9 mouse cellular contexts compared by ENCODE assay signal in the genomic region with DNA sequence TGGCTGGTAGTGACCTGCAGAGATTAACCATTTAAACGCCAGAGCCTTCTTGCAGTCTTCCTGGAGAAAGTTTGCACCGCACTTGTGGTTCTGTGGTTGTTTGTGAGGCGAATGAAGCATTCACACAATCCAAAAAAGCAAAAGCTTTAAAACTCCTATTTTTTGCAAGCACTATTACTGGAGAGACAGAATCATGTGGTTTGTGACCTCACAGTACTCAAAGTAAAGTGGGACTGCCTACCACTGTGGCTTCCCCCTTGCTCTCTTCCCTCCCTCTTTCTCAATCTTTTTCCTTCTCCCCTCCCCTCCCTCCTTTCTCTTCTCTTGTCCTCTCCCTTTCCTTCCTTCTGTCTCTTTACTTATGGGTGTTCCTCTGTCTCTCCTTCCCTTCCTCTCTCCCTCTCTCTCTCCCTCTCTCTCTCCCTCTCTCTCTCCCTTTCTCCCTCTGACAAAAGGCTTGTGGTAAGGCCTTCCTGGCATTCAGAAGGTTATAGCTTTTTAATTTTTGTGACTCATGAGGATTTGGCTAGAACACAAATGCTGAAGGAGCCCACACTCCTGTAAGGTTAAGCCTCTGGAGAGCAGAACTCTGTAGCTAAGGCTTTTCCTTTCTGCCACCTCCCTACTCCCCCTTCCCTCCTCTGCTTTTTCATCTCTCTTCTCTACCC. TPM values are rescaled to one million over a fixed set of nuclear protein-coding genes. Genes with fewer than 3 reads are reported as not detected.
A peak's percentile ranks its signal among the peaks of the same experiment; 100 is the strongest.
DNase-seq lines count a peak whose midpoint lies in the region; ATAC-seq and TF ChIP-seq lines count a peak whose summit lies in the region.
"Had no signal": no experiment of that assay in that cellular context is flagged by ENCODE, and none has a peak within 500 bp of the region (broad histone marks: within the 10 kb centered on the region; RNA-seq: fewer than 3 reads in every experiment).

A gene (minus strand): TSS at position 290 of the 668 bp plus-strand sequence.

- 49% methylated on average over 3 of the region's 3 CpGs for WGBS in heart, embryonic 14.5 days
- WGBS in midbrain, embryonic 15.5 days: 30% methylated on average over 3 of the region's 3 CpGs
- 26% methylated on average over 3 of the region's 3 CpGs for WGBS in midbrain, embryonic 10.5 days

- intact Hi-C loops in heart, postnatal 14 days (cut with DNase I): no loop called here

- no peak within 1 kb of the TSS for H3K4me3 ChIP-seq in heart, embryonic 14.5 days (ENCODE audit: control insufficient read depth in 1 of 2, insufficient read depth in 1 of 2, low read depth in 1 of 2, low read length in 2 of 2)
- H3K4me3 ChIP-seq in midbrain, embryonic 15.5 days: no peak within 1 kb of the TSS
- no peak within 1 kb of the TSS for H3K4me3 ChIP-seq in midbrain, embryonic 10.5 days
- H3K4me3 ChIP-seq in myocyte: peak within 1 kb of the TSS; percentile 21

- H3K27me3 ChIP-seq in heart, embryonic 14.5 days (ENCODE audit: control insufficient read depth, insufficient read depth, low read length): no peaks in the 10 kb centered on the region
- no peaks in the 10 kb centered on the region for H3K27me3 ChIP-seq in midbrain, embryonic 15.5 days (replicated peaks)
- H3K27me3 ChIP-seq in midbrain, embryonic 10.5 days (ENCODE audit: low read depth, poor library complexity, severe bottlenecking): peaks cover 5% of the 10 kb centered on the region; the same call in 1 of the 2 replicates
- no peaks in the 10 kb centered on the region for H3K27me3 ChIP-seq in myocyte (ENCODE audit: control insufficient read depth, insufficient read depth, insufficient read length)

- no peaks in the 10 kb centered on the region for H3K79me2 ChIP-seq in myocyte (ENCODE audit: control insufficient read depth, insufficient read depth)

- H3K9ac ChIP-seq in heart, embryonic 14.5 days (ENCODE audit: low read length): no peak within 1 kb of the TSS
- H3K9ac ChIP-seq in midbrain, embryonic 15.5 days: no peak within 1 kb of the TSS

- no peak within 1 kb of the TSS for H3ac ChIP-seq in myocyte (ENCODE audit: control insufficient read depth, insufficient read length)

- peak within 1 kb of the TSS; percentile 13; the same call in 1 of the 2 replicates for H3K4me2 ChIP-seq in heart, embryonic 14.5 days (ENCODE audit: low read length)
- H3K4me2 ChIP-seq in midbrain, embryonic 15.5 days: peak within 1 kb of the TSS; percentile 2; the same call in 1 of the 2 replicates
- H3K4me2 ChIP-seq in myocyte (ENCODE audit: low read depth): peak within 1 kb of the TSS; percentile 95

- no peak for TF ChIP-seq POLR2A in myocyte (IDR thresholded peaks at IDR 0.05; ENCODE audit: insufficient read length, low read depth)

- ATAC-seq in heart, embryonic 14.5 days (ENCODE audit: insufficient number of reproducible peaks, insufficient read depth, low FRiP score, low read depth): no peak
- no peak for ATAC-seq in midbrain, embryonic 15.5 days (replicated peaks)
- ATAC-seq in hematopoietic stem cell, adult 5-6 weeks (replicated peaks in 1 of 2; ENCODE audit: insufficient read depth in 1 of 2, low FRiP score in 2 of 2, low TSS enrichment in 1 of 2, low read depth in 1 of 2, poor library complexity in 2 of 2, severe bottlenecking in 2 of 2): peak; percentile 66 to 67
- ATAC-seq in CD4-positive, CD25-positive, alpha-beta regulatory T cell, adult 4 months: no peak

- DNase-seq in heart, postnatal 14 days: no peak
- no peak for DNase-seq in midbrain, embryonic 10.5 days (ENCODE audit: low spot score)
- DNase-seq in kidney, postnatal 25 days: no peak
- DNase-seq: thymus, postnatal 36 days had no signal

- H3K36me3 ChIP-seq in heart, embryonic 14.5 days (ENCODE audit: control insufficient read depth, insufficient read depth, low read length): no peaks in the 10 kb centered on the region
- H3K36me3 ChIP-seq in midbrain, embryonic 15.5 days (replicated peaks): no peaks in the 10 kb centered on the region
- no peaks in the 10 kb centered on the region for H3K36me3 ChIP-seq in midbrain, embryonic 10.5 days
- H3K36me3 ChIP-seq in myocyte (ENCODE audit: control insufficient read depth, insufficient read depth): no peaks in the 10 kb centered on the region

- 0 out of 4 replicates have a peak, but pooled peaks cover 0 to 3% of the 10 kb centered on the region in 2 experiments for H3K4me1 ChIP-seq in heart, embryonic 14.5 days (ENCODE audit: control insufficient read depth in 2 of 2, insufficient read depth in 2 of 2, low read length in 2 of 2)
- peaks cover 4% of the 10 kb centered on the region; the same call in 1 of the 2 replicates for H3K4me1 ChIP-seq in midbrain, embryonic 15.5 days
- peaks cover 15% of the 10 kb centered on the region for H3K4me1 ChIP-seq in midbrain, embryonic 10.5 days

- no peak within 1 kb of the TSS for H3K27ac ChIP-seq in heart, embryonic 14.5 days (replicated peaks in 1 of 2; ENCODE audit: control insufficient read depth in 1 of 2, insufficient read depth in 1 of 2, low read depth in 2 of 2, low read length in 2 of 2)
- H3K27ac ChIP-seq in midbrain, embryonic 15.5 days: no peak within 1 kb of the TSS
- H3K27ac ChIP-seq in midbrain, embryonic 10.5 days (replicated peaks): no peak within 1 kb of the TSS

- H3K9me3 ChIP-seq in heart, embryonic 14.5 days (ENCODE audit: control insufficient read depth, low read length): no peaks in the 10 kb centered on the region
- no peaks in the 10 kb centered on the region for H3K9me3 ChIP-seq in midbrain, embryonic 15.5 days
- no peaks in the 10 kb centered on the region for H3K9me3 ChIP-seq in midbrain, embryonic 10.5 days (replicated peaks)

TF ChIP-seq in myocyte, 11 proteins besides CTCF, POLR2A, EP300 and RAD21:
- TF ChIP-seq USF1 (IDR thresholded peaks at IDR 0.05; ENCODE audit: low read depth) (peak; percentile 66), POLR2AphosphoS2 (IDR thresholded peaks at IDR 0.05; ENCODE audit: insufficient read length, low read depth) (no peak)

RNA-seq across cellular contexts. Expression of the gene that starts here (rescaled TPM):
- polyA plus RNA-seq in heart, embryonic 14.5 days (2014; fragmentation: Nextera tagmentation; extraction: Ambion mirVana): 0.23 and 0.35 TPM in 2 replicates
- under 1 TPM; 0.45 to 0.71 TPM for total RNA-seq in heart, postnatal 14 days (2021)
- polyA plus RNA-seq in midbrain, embryonic 15.5 days (2015; fragmentation: Nextera tagmentation; extraction: Ambion mirVana): 0.38 and 0.39 TPM in 2 replicates
- 0.17 and 0.24 TPM in 2 replicates for polyA plus RNA-seq in midbrain, embryonic 10.5 days (2016; fragmentation: Nextera tagmentation; extraction: Ambion mirVana)
- 39.0 and 47.7 TPM in 2 replicates for total RNA-seq in hematopoietic stem cell, adult 5-6 weeks (2017)
- polyA plus RNA-seq in myocyte (2012; fragmentation: generic; extraction: Trizol): 6.7 TPM
- 1 to 10 TPM; 4.2 to 6.0 TPM for polyA plus RNA-seq in CD4-positive, CD25-positive, alpha-beta regulatory T cell, adult 4 months (2017; shearing (Covaris generic))

Comparison
In these comparisons a context has a peak if more than half of its experiments do, and no peak if none do; other contexts are left out.
1. RNA of the gene that starts here (total RNA-seq): 39.0 to 47.7 TPM in hematopoietic stem cell, adult 5-6 weeks; 0.45 to 0.71 TPM in heart, postnatal 14 days; every median in the first group is over 10 times any median in the second.
2. ATAC-seq: peak in hematopoietic stem cell, adult 5-6 weeks (2 of 2); none in heart, embryonic 14.5 days (single experiment), midbrain, embryonic 15.5 days (single experiment) and CD4-positive, CD25-positive, alpha-beta regulatory T cell, adult 4 months (single experiment).
3. H3K4me2 ChIP-seq: peak in every context shown above with its lines; median percentile 95 in myocyte; 13 in heart, embryonic 14.5 days; 2 in midbrain, embryonic 15.5 days.